Mouse (Mus musculus) layer of hippocampus, postnatal 14 days (tissue): ENCODE measurements around the gene Gm3029. TPM values are rescaled to one million over a fixed set of nuclear protein-coding genes. Genes with fewer than 3 reads are reported as not detected.
"Not testable (repeated sequence)": the region's sequence is repeated elsewhere in the genome, so short reads cannot be mapped to it uniquely, and the experiment has no call there.

Experiments used
- DNase-seq, 2 experiments: peaks; one replicate each; pipeline ENCODE4 v3.0.0; 2021 to 2022; ENCODE audit warnings: low spot score in 2 of 2, mixed read lengths in 1 of 2
- long read RNA-seq, 2 experiments: library from polyadenylated mRNA; stranded (forward); transcript quantifications; one replicate each; pipeline ENCODE4 v2.0.0; 2021
- total RNA-seq, 2 experiments: library from RNA; stranded (reverse); gene quantifications; 2 replicates each; pipeline ENCODE4 v1.2.3; 2021

Gm3029 gene
- not detected for total RNA-seq
- long read RNA-seq, experiment 1, result 0 reads
- long read RNA-seq, experiment 2, result 0 reads

- not testable (repeated sequence) for DNase-seq
Observed at GRCm38 (mm10) chr14:3931456-3931855, at the start of gene Gm3029. TSS of gene Gm3029 (plus strand) at chr14:3931756.

- not testable (repeated sequence) for DNase-seq
Observed at GRCm38 (mm10) chr14:3883872-3884271, 47.7 kb upstream of the Gm3029 start, which contains the start of gene Gm2916. TSS of gene Gm2916 (plus strand) at chr14:3884172.

DNA sequence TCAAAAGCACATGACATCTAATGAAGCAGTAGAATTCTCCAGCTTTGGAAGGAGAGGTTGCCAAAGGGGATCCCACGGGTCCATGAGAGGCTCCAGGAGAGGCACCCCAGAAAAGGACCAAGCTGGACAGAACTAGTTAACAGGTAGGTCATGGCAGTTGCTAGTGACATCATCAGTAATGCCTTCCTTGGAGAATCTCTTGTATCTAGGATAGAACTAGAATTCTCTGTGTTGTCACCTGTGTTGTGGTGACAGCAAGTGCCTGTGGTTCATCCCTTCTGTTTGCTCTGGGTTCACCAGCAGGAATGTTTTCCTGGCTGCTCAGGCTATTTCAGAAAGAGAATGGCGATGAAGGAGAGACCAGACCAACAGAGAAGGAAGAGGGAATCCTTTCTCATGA, 31.7 kb downstream of the Gm3029 start, which contains the start of gene Gm3095:
TSS of gene Gm3095 (plus strand) at position 301 of the 400 bp plus-strand sequence.
- not testable (repeated sequence) for DNase-seq

Other genes with a start within 250 kb of the Gm3029 start
- gene Gm3043, start 243.0 kb upstream of the Gm3029 start, total RNA-seq, result not detected
- gene Gm3002, start 121.7 kb upstream of the Gm3029 start, total RNA-seq, result under 1 TPM in 1 of 2 experiments, not detected in 1; 0.67 TPM
- gene Gm3033, start 85.5 kb upstream of the Gm3029 start, total RNA-seq, result not detected
- under 1 TPM in 1 of 2 experiments, not detected in 1; 0.26 TPM for gene Gm2916, start 47.6 kb upstream of the Gm3029 start, total RNA-seq
- gene Gm3095, start 31.8 kb downstream of the Gm3029 start, total RNA-seq, result not detected
- gene Gm3099, start 66.6 kb downstream of the Gm3029 start, total RNA-seq, result not detected
- gene Gm5796, start 92.2 kb downstream of the Gm3029 start, total RNA-seq, result 1 to 10 TPM; 4.8 to 7.6 TPM
- gene Gm3115, start 152.4 kb downstream of the Gm3029 start, total RNA-seq, result under 1 TPM in 1 of 2 experiments, not detected in 1; 0.51 TPM
- 1 to 10 TPM; 5.7 to 9.4 TPM for gene Gm8108, start 178.8 kb downstream of the Gm3029 start, total RNA-seq
- gene Gm3127, start 233.3 kb downstream of the Gm3029 start, total RNA-seq, result not detected